Mouse (Mus musculus): ENCODE data around the gene Ctrb1.

The Ctrb1 gene

GRCm38 (mm10) chr8:111690960-111691445 lies at the start of gene Ctrb1:
Gene Ctrb1 (minus strand): TSS chr8:111691010.
- DNase-seq = no peak

- no peak for DNase-seq
These were observed 49.5 kb upstream of the Ctrb1 start for GRCm38 (mm10) chr8:111740301-111740711.

GRCm38 (mm10) chr8:111739604-111740003 lies 48.8 kb upstream of the Ctrb1 start:
- no peak for DNase-seq

- DNase-seq = no peak
These were observed 48.1 kb upstream of the Ctrb1 start for GRCm38 (mm10) chr8:111738867-111739266.

GRCm38 (mm10) chr8:111736321-111736720 lies 45.5 kb upstream of the Ctrb1 start:
- no peak for DNase-seq

- DNase-seq = no peak
These were observed 45.0 kb upstream of the Ctrb1 start for GRCm38 (mm10) chr8:111735791-111736190.

- DNase-seq = no peak
These were observed 44.5 kb upstream of the Ctrb1 start for GRCm38 (mm10) chr8:111735335-111735761.

GRCm38 (mm10) chr8:111734244-111734960 lies 43.6 kb upstream of the Ctrb1 start:
- DNase-seq = no peak

GRCm38 (mm10) chr8:111733581-111734243 lies 42.9 kb upstream of the Ctrb1 start:
- no peak for DNase-seq

- no peak for DNase-seq
These were observed 41.7 kb upstream of the Ctrb1 start for GRCm38 (mm10) chr8:111732406-111733085.

- peak; percentile 75 for DNase-seq
These were observed 41.2 kb upstream of the Ctrb1 start for GRCm38 (mm10) chr8:111732004-111732403.

GRCm38 (mm10) chr8:111731231-111731977 lies 40.6 kb upstream of the Ctrb1 start:
- no peak for DNase-seq

GRCm38 (mm10) chr8:111729233-111730170 lies 38.7 kb upstream of the Ctrb1 start:
- DNase-seq = no peak

GRCm38 (mm10) chr8:111728481-111728880 lies 37.7 kb upstream of the Ctrb1 start:
- no peak for DNase-seq

GRCm38 (mm10) chr8:111727553-111727952 lies 36.7 kb upstream of the Ctrb1 start:
- DNase-seq = no peak

- no peak for DNase-seq
These were observed 35.5 kb upstream of the Ctrb1 start for GRCm38 (mm10) chr8:111726102-111726900.

- DNase-seq = no peak
These were observed 34.5 kb upstream of the Ctrb1 start for GRCm38 (mm10) chr8:111725341-111725740.

- DNase-seq = no peak
These were observed 29.3 kb upstream of the Ctrb1 start for GRCm38 (mm10) chr8:111720115-111720544.

GRCm38 (mm10) chr8:111718937-111719336 lies 28.1 kb upstream of the Ctrb1 start:
- no peak for DNase-seq

GRCm38 (mm10) chr8:111717866-111718265 lies 27.1 kb upstream of the Ctrb1 start:
- no peak for DNase-seq

- DNase-seq = no peak
These were observed 26.6 kb upstream of the Ctrb1 start for GRCm38 (mm10) chr8:111717488-111717792.

Measured in thymus, postnatal 25 days (tissue).